Mouse (Mus musculus) adrenal gland, postnatal 4 days (tissue): ENCODE data around the gene Myo15. TPM values are rescaled to one million over a fixed set of nuclear protein-coding genes. Genes with fewer than 3 reads are reported as not detected.
"Not testable (repeated sequence)": the region's sequence is repeated elsewhere in the genome, so short reads cannot be mapped to it uniquely, and the experiment has no call there.

Experiments used
- DNase-seq, 2 experiments: peaks; one replicate each; pipeline ENCODE4 v3.0.0; 2021 to 2022; ENCODE audit warnings: low spot score in 2 of 2, mixed read lengths in 2 of 2
- long read RNA-seq, 2 experiments: library from polyadenylated mRNA; stranded (forward); transcript quantifications; one replicate each; pipeline ENCODE4 v2.0.0; 2021
- total RNA-seq, 2 experiments: library from RNA; stranded (reverse); gene quantifications; 2 replicates each; pipeline ENCODE4 v1.2.3; 2021

The Myo15 gene
- total RNA-seq, result 1 to 10 TPM in 1 of 2 experiments, under 1 TPM in 1; 0.62 to 1.1 TPM
- long read RNA-seq, experiment 1, result 0 reads
- long read RNA-seq, experiment 2, partial matches to known transcripts, result 0 of 2 reads
- long read RNA-seq, experiment 2, other reads (novel, unspliced or antisense), result 2 of 2 reads

DNA sequence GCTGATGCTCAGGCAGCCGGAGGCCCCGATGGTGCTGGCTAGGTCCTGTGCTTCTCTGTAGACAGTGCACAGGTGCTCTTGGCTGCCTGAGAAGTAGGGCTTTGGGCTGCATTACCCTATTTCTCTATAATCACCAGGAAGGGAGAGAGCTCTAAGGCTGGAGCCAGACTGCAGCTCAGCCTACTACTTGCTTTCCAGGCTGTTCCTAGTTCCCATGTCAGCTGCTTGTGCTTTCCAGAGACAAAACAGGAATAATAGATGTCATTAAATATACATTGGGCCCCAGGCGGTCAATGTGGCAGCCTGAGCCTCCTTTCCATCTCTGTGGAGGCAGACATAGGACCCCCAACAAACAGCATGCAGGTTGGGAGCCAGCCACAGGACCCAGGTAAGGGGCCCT is at the start of gene Myo15:
Myo15 (plus strand) TSS at position 301 of the 400 bp plus-strand sequence.
- DNase-seq, result no peak

GRCm38 (mm10) chr11:60422046-60422668 is 47.0 kb upstream of the Myo15 start:
- no peak for DNase-seq

DNA sequence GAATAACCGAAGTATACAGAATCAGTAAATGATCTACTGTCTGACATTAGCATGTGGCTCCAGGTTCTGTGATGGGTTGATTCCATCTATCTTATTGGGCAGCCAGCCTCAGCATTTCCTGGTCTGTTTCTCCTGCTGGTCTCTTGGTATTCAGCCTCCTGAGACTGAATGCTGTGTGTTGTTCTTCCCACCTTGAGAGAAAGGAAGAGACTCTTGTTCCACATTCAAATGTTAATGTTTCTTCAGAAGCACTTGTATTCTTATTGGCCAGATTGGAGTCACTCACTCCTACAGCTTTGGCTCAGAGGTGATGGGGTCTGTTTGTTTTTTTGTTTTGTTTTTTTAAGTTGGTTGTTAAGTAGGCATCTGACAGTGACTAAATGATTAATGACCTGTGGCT is 46.1 kb upstream of the Myo15 start:
- no peak for DNase-seq

- DNase-seq, result no peak
Observed at GRCm38 (mm10) chr11:60426417-60426816, 42.7 kb upstream of the Myo15 start.

GRCm38 (mm10) chr11:60427628-60428027 is 41.5 kb upstream of the Myo15 start:
- DNase-seq, result no peak

DNA sequence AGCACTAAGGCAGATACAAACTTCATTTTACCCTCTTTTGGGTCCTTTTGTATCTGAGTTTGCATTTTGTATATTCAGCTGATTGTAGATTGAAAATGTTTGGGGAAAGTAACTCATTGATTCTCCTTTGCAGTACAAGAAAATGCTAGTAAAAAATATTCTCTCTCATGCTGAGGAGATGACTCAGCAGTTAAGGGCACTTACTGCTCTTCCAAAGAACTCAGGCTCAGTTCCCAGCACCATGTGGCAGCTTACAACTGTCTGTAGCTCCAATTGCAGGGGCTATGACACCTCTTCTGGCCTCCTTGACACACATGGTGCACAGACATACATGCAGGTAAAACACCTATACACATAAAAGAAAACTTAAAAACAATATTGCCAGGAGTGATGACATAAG is 35.6 kb upstream of the Myo15 start:
- DNase-seq, result no peak

GRCm38 (mm10) chr11:60435133-60435532 is 34.0 kb upstream of the Myo15 start:
- DNase-seq, result no peak

DNA sequence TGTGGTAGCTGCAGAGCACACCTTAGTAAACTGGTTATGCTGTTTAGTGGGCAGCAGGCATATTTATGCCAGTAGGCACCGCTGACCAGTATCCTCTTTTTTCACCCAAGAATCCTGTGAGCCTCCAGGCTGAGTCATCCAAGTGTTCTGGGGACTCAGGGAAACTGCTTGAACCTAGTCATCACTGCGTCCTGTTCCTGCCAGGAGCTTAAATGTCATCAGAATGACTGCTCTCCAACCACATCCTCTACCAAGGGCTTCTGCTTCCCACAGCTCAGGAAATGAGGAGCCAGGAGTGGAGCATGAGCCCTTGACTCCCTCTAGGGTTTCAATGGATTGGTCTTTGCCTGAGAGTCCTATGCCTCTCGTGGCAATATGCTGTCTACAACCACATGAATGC is 32.5 kb upstream of the Myo15 start:
- DNase-seq, result no peak

DNA sequence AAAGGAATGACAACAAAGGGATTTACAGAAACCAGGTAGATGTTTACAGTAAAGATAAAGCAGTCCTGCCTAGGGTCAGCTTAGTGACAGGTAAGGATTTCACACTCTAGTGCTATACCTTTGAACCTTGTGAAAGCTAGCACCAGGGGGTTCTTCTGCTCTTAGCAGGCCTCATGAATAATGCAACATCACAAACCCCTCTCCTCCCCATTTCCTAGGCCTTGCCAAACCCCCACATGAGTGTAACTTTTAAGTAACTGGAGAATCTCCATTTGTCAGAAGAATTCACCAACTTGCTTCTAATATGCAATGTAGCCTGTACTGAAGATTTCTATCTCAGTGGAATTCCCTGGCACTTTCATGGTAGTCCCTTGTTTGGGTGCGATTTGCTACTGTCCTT is 29.5 kb upstream of the Myo15 start:
- not testable (repeated sequence) for DNase-seq

DNA sequence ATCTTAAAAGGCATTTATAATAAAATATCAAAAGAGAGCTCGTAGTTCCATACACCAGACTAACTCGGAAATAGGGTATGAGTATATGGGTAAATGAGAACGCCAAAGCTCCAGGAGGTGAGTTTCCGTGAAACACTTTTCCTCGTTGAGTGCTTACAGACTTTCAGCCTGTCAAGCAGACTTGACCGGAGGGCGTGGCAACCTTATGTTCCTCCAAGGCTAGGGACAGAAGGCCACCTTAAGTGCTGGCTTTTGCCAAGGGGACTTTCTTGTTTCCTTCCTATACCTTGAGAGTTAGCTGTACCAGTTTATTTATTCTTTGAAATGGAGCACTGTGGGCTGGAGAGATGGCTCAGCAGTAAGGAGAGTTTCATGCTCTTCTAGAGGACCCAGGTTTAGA is 29.0 kb upstream of the Myo15 start:
- no peak for DNase-seq

- DNase-seq, result no peak
Observed at GRCm38 (mm10) chr11:60442896-60443295, 26.2 kb upstream of the Myo15 start.

- no peak for DNase-seq
Observed at GRCm38 (mm10) chr11:60444007-60444406, 25.1 kb upstream of the Myo15 start.

DNA sequence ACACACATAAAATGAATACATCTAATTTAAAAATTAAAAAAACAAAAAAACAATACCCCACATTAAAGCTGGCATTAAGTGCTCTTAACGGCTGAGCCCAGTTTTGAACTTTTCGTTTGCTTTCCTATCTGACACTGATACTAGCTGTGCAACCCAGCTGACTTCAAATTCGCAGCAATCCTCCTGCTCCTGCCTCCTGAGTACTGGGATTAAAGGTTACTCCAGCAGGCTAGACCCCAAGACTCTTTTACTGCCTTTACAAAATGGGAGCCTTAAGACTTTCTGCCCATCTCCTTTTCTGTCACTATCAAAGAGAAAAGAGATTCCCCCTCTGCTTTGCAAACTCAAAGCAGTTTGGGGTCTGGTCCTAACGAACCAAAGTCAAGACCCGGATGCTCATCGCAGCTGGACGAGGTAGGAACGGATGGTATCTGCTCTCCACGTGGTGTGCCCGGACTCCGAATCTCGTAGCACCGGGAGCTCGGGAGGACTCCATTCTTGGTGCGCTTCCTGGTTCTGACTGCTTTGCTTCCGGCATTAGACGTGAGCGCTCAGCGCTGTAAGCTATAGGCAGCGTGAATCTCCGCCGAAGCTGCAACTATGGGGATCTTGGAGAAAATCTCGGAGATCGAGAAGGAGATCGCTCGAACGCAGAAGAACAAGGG is 14.9 kb upstream of the Myo15 start, which contains the start of gene Drg2:
Drg2 (plus strand) TSS at position 512 of the 665 bp plus-strand sequence.
- peak; percentile 71 to 75 for DNase-seq

DNA sequence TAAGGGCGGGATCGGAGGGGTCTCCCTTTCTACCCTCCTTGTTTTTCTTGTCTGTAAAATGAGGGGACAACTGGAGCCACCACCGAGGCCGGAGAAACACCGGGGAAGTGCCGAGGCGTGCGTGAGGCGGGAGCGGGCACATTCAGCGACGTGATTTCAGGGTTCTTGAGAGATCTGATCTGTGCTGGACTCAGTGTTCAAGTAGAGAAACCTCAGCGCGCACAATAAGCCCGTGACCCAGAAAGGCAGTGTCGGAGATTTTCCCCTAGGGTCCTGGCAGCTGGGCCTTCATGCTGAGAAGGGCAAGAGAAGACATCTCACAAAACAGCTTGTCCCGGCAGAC is 14.4 kb upstream of the Myo15 start:
- DNase-seq, result no peak

DNA sequence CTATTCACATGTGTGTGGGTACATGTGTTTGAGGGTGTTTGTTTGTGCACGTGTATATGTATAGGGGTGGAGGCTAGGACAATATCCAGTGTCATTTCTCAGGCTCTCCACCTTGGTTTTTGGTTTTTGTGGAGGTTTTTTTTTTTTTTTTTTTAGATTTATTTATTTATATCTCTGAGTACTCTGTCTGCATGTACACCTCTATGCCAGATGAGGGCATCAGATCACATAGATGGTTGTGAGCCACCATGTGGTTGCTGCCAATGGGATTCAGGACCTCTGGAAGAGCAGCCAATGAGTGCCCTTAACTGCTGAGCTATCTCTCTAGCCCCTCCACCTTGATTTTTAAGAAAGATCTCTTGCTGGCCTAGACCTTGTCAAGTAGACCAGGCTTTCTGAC is 11.2 kb upstream of the Myo15 start:
- DNase-seq, result no peak

- DNase-seq, result peak in 1 of 2 experiments; percentile 38
Observed at GRCm38 (mm10) chr11:60465943-60466380, 3.2 kb upstream of the Myo15 start.

DNA sequence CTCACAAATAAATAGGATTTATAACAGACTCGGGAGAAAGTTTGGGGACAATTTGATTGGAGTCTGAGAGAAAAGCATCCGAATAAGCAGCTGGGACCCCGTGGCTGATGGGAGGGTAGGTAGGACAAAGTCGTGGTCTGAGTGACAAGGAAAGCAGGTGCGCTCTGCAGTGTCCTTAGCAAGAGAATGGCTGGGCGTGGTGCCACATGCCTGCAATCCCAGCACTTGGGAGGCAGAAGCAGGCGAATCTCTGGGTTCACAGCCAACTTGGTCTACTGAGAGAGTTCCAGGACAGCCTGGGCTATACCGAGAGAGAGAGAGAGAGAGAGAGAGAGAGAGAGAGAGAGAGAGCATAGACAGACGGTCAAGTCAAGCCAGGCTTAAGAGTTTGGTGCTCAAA is 1.6 kb downstream of the Myo15 start:
- no peak for DNase-seq

- DNase-seq, result no peak
Observed at GRCm38 (mm10) chr11:60474534-60474933, 5.4 kb downstream of the Myo15 start.

- no peak for DNase-seq
Observed at GRCm38 (mm10) chr11:60475668-60476362, 6.7 kb downstream of the Myo15 start.

GRCm38 (mm10) chr11:60478121-60478520 is 9.0 kb downstream of the Myo15 start:
- DNase-seq, result peak; percentile 23 to 26

DNA sequence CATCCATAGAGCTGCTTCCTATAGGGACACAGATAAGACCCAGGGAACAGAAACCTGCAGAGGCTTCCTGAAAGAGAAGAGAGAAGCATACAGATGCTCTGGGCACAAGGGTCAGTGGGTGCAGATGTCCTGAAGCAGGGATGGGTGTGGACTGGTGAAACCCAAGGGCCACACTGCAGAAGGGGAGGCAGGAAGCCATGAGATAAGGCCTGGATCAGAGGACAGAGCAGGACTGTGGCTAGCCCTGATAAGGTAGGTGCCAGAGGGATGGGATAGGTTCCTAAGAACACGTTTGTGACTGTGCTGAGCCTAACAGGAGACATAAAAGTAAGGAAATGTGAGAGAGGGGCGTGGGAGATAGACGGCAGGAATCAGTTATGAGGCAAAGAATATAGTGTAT is 17.1 kb downstream of the Myo15 start:
- no peak for DNase-seq

- no peak for DNase-seq
Observed at GRCm38 (mm10) chr11:60492726-60493125, 23.6 kb downstream of the Myo15 start.
